Mouse (Mus musculus): ENCODE measurements around the gene Spp1. TPM values are rescaled to one million over a fixed set of nuclear protein-coding genes. Genes with fewer than 3 reads are reported as not detected.
A peak's percentile ranks its signal among the peaks of the same experiment; 100 is the strongest.
"Not testable (repeated sequence)": the region's sequence is repeated elsewhere in the genome, so short reads cannot be mapped to it uniquely, and the experiment has no call there.

Gene Spp1
- polyA plus RNA-seq, 1 experiment from 2014 or later = 11.1 TPM

GRCm38 (mm10) chr5:104442396-104442795, 7.5 kb downstream of the Spp1 start:
- Histone ChIP-seq H3K9ac (no peak overlapping the region), H3K4me3 (no peak overlapping the region), H3K36me3 (no peaks in the 10 kb centered on the region), H3K4me1 (no peaks in the 10 kb centered on the region), H3K27me3 (peaks cover 2% of the 10 kb centered on the region; the same call in 1 of the 2 replicates), H3K4me2 (replicated peaks) (no peak overlapping the region), H3K27ac (no peak overlapping the region), H3K9me3 (no peaks in the 10 kb centered on the region)
- no peak for ATAC-seq (ENCODE audit: low FRiP score, low read depth)
- 71% methylated on average over 6 of the region's 6 CpGs for WGBS

- WGBS = 87% methylated on average over 1 of the region's 1 CpGs
- ATAC-seq (ENCODE audit: low FRiP score, low read depth) = no peak
- H3K4me1 ChIP-seq = no peaks in the 10 kb centered on the region
- no peak overlapping the region for H3K4me3 ChIP-seq
- no peaks in the 10 kb centered on the region for H3K9me3 ChIP-seq
- no peak overlapping the region for H3K9ac ChIP-seq
- peaks cover 4% of the 10 kb centered on the region; the same call in 1 of the 2 replicates for H3K27me3 ChIP-seq
- H3K27ac ChIP-seq = no peak overlapping the region
- H3K4me2 ChIP-seq (replicated peaks) = no peak overlapping the region
- H3K36me3 ChIP-seq = no peaks in the 10 kb centered on the region
These were observed 7.9 kb downstream of the Spp1 start for GRCm38 (mm10) chr5:104442850-104443249.

- Histone ChIP-seq H3K36me3 (no peaks in the 10 kb centered on the region), H3K9me3 (no peaks in the 10 kb centered on the region), H3K4me1 (peaks cover 10% of the 10 kb centered on the region), H3K27ac (no peak overlapping the region), H3K4me3 (no peak overlapping the region), H3K9ac (no peak overlapping the region), H3K27me3 (peaks cover 12% of the 10 kb centered on the region; the same call in 1 of the 2 replicates), H3K4me2 (replicated peaks) (no peak overlapping the region)
- 18% methylated on average over 3 of the region's 3 CpGs for WGBS
- ATAC-seq (ENCODE audit: low FRiP score, low read depth) = peak; percentile 48; the same call in 1 of the 2 replicates
These were observed 11.2 kb downstream of the Spp1 start for GRCm38 (mm10) chr5:104446156-104446555.

- ATAC-seq (ENCODE audit: low FRiP score, low read depth); H3K4me2 ChIP-seq (replicated peaks); H3K9me3 ChIP-seq; H3K9ac ChIP-seq; H3K36me3 ChIP-seq; H3K4me3 ChIP-seq; H3K27ac ChIP-seq: not testable (repeated sequence)
- peaks cover 10% of the 10 kb centered on the region for H3K4me1 ChIP-seq
- WGBS = 14% methylated on average over 6 of the region's 6 CpGs
- peaks cover 12% of the 10 kb centered on the region; the same call in 1 of the 2 replicates for H3K27me3 ChIP-seq
These were observed 13.4 kb downstream of the Spp1 start for GRCm38 (mm10) chr5:104448346-104448745.

GRCm38 (mm10) chr5:104449491-104449890, 14.6 kb downstream of the Spp1 start:
- H3K4me3 ChIP-seq = no peak overlapping the region
- no peak overlapping the region for H3K9ac ChIP-seq
- H3K27ac ChIP-seq = no peak overlapping the region
- no peak for ATAC-seq (ENCODE audit: low FRiP score, low read depth)
- no peaks in the 10 kb centered on the region for H3K9me3 ChIP-seq
- WGBS = 42% methylated on average over 3 of the region's 3 CpGs
- peaks cover 18% of the 10 kb centered on the region for H3K4me1 ChIP-seq
- H3K27me3 ChIP-seq = peaks cover 12% of the 10 kb centered on the region; the same call in 1 of the 2 replicates
- no peaks in the 10 kb centered on the region for H3K36me3 ChIP-seq
- 0 out of 2 replicates have a peak overlapping the region, but pooled peaks have one; percentile 16 for H3K4me2 ChIP-seq (replicated peaks)

- no peak for ATAC-seq (ENCODE audit: low FRiP score, low read depth)
- peaks cover 8% of the 10 kb centered on the region for H3K9me3 ChIP-seq
- 52% methylated on average over 1 of the region's 1 CpGs for WGBS
These were observed 18.2 kb downstream of the Spp1 start for GRCm38 (mm10) chr5:104453075-104453474.

GRCm38 (mm10) chr5:104454564-104454963, 19.6 kb downstream of the Spp1 start:
- Histone ChIP-seq H3K4me3 (no peak overlapping the region), H3K9me3 (peaks cover 8% of the 10 kb centered on the region), H3K4me1 (peaks cover 21% of the 10 kb centered on the region), H3K27me3 (no peaks in the 10 kb centered on the region), H3K36me3 (peaks cover 10% of the 10 kb centered on the region), H3K27ac (no peak overlapping the region), H3K9ac (no peak overlapping the region), H3K4me2 (replicated peaks) (no peak overlapping the region)
- WGBS = 62% methylated on average over 6 of the region's 6 CpGs
- ATAC-seq (ENCODE audit: low FRiP score, low read depth) = no peak

More at GRCm38 (mm10) chr5:104453075-104453474, 18.2 kb downstream of the Spp1 start:
- H3K9ac ChIP-seq = no peak overlapping the region
- 0 out of 2 replicates have a peak, but pooled peaks cover 8% of the 10 kb centered on the region for H3K27me3 ChIP-seq
- H3K4me2 ChIP-seq (replicated peaks) = no peak overlapping the region
- H3K4me3 ChIP-seq = no peak overlapping the region
- H3K4me1 ChIP-seq = peaks cover 18% of the 10 kb centered on the region
- H3K36me3 ChIP-seq = peaks cover 10% of the 10 kb centered on the region
- no peak overlapping the region for H3K27ac ChIP-seq

GRCm38 (mm10) chr5:104458832-104459705, 24.2 kb downstream of the Spp1 start, which contains the start of gene Pkd2:
Pkd2 (plus strand) TSS chr5:104459450.
- Histone ChIP-seq H3K9me3 (peaks cover 8% of the 10 kb centered on the region), H3K9ac (peak within 1 kb of the TSS; percentile 98), H3K4me2 (replicated peaks) (peak within 1 kb of the TSS; percentile 72), H3K4me1 (peaks cover 26% of the 10 kb centered on the region), H3K27me3 (no peaks in the 10 kb centered on the region), H3K4me3 (peak within 1 kb of the TSS; percentile 89), H3K27ac (peak within 1 kb of the TSS; percentile 97), H3K36me3 (peaks cover 27% of the 10 kb centered on the region)
- WGBS = 10% methylated on average over 45 of the region's 46 CpGs
- peak; percentile 88 for ATAC-seq (ENCODE audit: low FRiP score, low read depth)

- no peaks in the 10 kb centered on the region for H3K27me3 ChIP-seq
- peak overlapping the region; percentile 89 for H3K4me3 ChIP-seq
- peak overlapping the region; percentile 98 for H3K9ac ChIP-seq
- WGBS = under 1% methylated on average over 74 of the region's 82 CpGs
- H3K9me3 ChIP-seq = peaks cover 8% of the 10 kb centered on the region
- peaks cover 34% of the 10 kb centered on the region for H3K36me3 ChIP-seq
- peaks cover 21% of the 10 kb centered on the region for H3K4me1 ChIP-seq
- H3K27ac ChIP-seq = peak overlapping the region; percentile 97
- H3K4me2 ChIP-seq (replicated peaks) = peak overlapping the region; percentile 72
- peak; percentile 59 for ATAC-seq (ENCODE audit: low FRiP score, low read depth)
These were observed 25.0 kb downstream of the Spp1 start for GRCm38 (mm10) chr5:104459706-104460455.

GRCm38 (mm10) chr5:104460456-104460838, 25.5 kb downstream of the Spp1 start:
- Histone ChIP-seq H3K27ac (peak overlapping the region; percentile 97; the same call in 1 of the 2 replicates), H3K27me3 (no peaks in the 10 kb centered on the region), H3K4me2 (replicated peaks) (peak overlapping the region; percentile 72), H3K9me3 (peaks cover 8% of the 10 kb centered on the region), H3K36me3 (peaks cover 39% of the 10 kb centered on the region), H3K9ac (peak overlapping the region; percentile 98), H3K4me3 (peak overlapping the region; percentile 89), H3K4me1 (peaks cover 21% of the 10 kb centered on the region)
- ATAC-seq (ENCODE audit: low FRiP score, low read depth) = no peak
- 22% methylated on average over 3 of the region's 3 CpGs for WGBS

GRCm38 (mm10) chr5:104460856-104461255, 25.9 kb downstream of the Spp1 start:
- H3K4me3 ChIP-seq = peak overlapping the region; percentile 89
- H3K27me3 ChIP-seq = no peaks in the 10 kb centered on the region
- ATAC-seq (ENCODE audit: low FRiP score, low read depth) = no peak
- peak overlapping the region; percentile 50; the same call in 1 of the 2 replicates for H3K9ac ChIP-seq
- H3K27ac ChIP-seq = no peak overlapping the region
- H3K4me1 ChIP-seq = peaks cover 21% of the 10 kb centered on the region
- H3K9me3 ChIP-seq = peaks cover 8% of the 10 kb centered on the region
- 9% methylated on average over 6 of the region's 7 CpGs for WGBS
- peak overlapping the region; percentile 72 for H3K4me2 ChIP-seq (replicated peaks)
- H3K36me3 ChIP-seq = peaks cover 43% of the 10 kb centered on the region

GRCm38 (mm10) chr5:104465279-104465678, 30.4 kb downstream of the Spp1 start:
- WGBS = 72% methylated on average over 8 of the region's 8 CpGs
- Histone ChIP-seq H3K36me3 (peaks cover 62% of the 10 kb centered on the region), H3K27ac (no peak overlapping the region), H3K4me3 (no peak overlapping the region), H3K9ac (no peak overlapping the region), H3K9me3 (no peaks in the 10 kb centered on the region), H3K4me1 (0 out of 2 replicates have a peak, but pooled peaks cover 13% of the 10 kb centered on the region), H3K4me2 (replicated peaks) (no peak overlapping the region), H3K27me3 (no peaks in the 10 kb centered on the region)
- no peak for ATAC-seq (ENCODE audit: low FRiP score, low read depth)

Measured in limb, embryonic 13.5 days (tissue).